Mouse (Mus musculus): ENCODE results near the gene Ttc28.

DNA sequence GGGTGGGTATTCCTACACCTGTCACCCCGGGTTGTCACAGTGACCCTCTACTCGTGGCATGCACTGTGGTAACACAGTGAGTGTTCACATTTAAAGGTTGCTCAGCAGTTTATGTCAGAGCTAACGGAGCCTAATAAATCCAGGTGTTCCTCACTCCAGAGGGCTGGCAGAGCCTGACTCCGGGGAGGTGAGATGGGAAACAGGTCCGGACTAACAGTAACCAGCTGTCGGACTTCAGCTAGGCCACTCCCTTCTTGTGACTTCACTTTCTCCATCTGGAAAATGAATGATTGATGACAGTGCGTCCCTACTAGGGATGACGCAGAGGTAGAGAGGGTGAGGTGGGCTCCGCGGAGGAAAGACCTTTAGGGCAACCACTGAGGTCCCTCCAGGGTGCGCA is 336.1 kb downstream of the Ttc28 start:
- TF ChIP-seq CTCF (conservative IDR thresholded peaks at IDR 0.05 in 1 of 2, IDR thresholded peaks at IDR 0.05 in 1 of 2; ENCODE audit: low read depth in 2 of 2, low read length in 2 of 2) (no peak), POLR2A (IDR thresholded peaks at IDR 0.05; ENCODE audit: low read depth, low read length) (no peak), EP300 (IDR thresholded peaks at IDR 0.05; ENCODE audit: low read length) (no peak), ZKSCAN1 (IDR thresholded peaks at IDR 0.05; ENCODE audit: borderline replicate concordance, low read depth, low read length) (no peak), HCFC1 (IDR thresholded peaks at IDR 0.05; ENCODE audit: low read depth, low read length) (no peak), ETS1 (conservative IDR thresholded peaks at IDR 0.05; ENCODE audit: low read depth, low read length) (no peak), CHD1 (IDR thresholded peaks at IDR 0.05; ENCODE audit: low read depth, low read length) (no peak), SMC3 (IDR thresholded peaks at IDR 0.05; ENCODE audit: low read depth, low read length) (no peak), NELFE (IDR thresholded peaks at IDR 0.05; ENCODE audit: low read depth, low read length) (no peak), KAT2A (IDR thresholded peaks at IDR 0.05; ENCODE audit: insufficient replicate concordance, low read length) (no peak), TCF12 (IDR thresholded peaks at IDR 0.05; ENCODE audit: low read depth, low read length) (no peak), ELF1 (IDR thresholded peaks at IDR 0.05; ENCODE audit: low read depth, low read length) (no peak), UBTF (IDR thresholded peaks at IDR 0.05; ENCODE audit: low read depth, low read length) (no peak)

Measured in CH12.LX (cell line).